Mouse (Mus musculus) heart, adult 2 months (tissue): ENCODE measurements at regions not wholly inside any gene's neighbourhood (a gene's known extent, or its start where the extent isn't known, plus 50 kb on each side); places are given as distances from the start of the nearest gene placed in this dataset.

Source experiments
- DNase-seq, 2 experiments: peaks; one replicate each; pipeline ENCODE4 v3.0.0; 2021
- H3K27ac ChIP-seq: fragments of 200-600 bp; 2 replicates; pipeline ENCODE4 v1.8.1; 2022
- H3K27me3 ChIP-seq: fragments of 200-500 bp; 2 replicates; pipeline ENCODE4 v1.6.1; 2012; ENCODE audit warnings: mild to moderate bottlenecking, low read length, inconsistent platforms, mixed read lengths; ENCODE audit not compliant: control insufficient read depth, insufficient read depth
- H3K36me3 ChIP-seq: fragments of 200-500 bp; 2 replicates; pipeline ENCODE4 v1.6.1; 2012; ENCODE audit warnings: low read length, inconsistent platforms; ENCODE audit not compliant: control insufficient read depth, insufficient read depth
- H3K4me1 ChIP-seq: fragments of 200-500 bp; 2 replicates; pipeline ENCODE4 v1.6.1; 2011; ENCODE audit warnings: low read length; ENCODE audit not compliant: control insufficient read depth, insufficient read depth
- H3K4me3 ChIP-seq: fragments of 200-600 bp; 2 replicates; pipeline ENCODE4 v1.8.1; 2022
- H3K79me2 ChIP-seq: fragments of 200-500 bp; replicated peaks from 2 replicates; pipeline ENCODE4 v1.6.1; 2012; ENCODE audit warnings: mild to moderate bottlenecking, inconsistent platforms, low read length, moderate library complexity, mixed read lengths; ENCODE audit not compliant: control insufficient read depth, insufficient read depth
- H3K9ac ChIP-seq: fragments of 200-500 bp; 2 replicates; pipeline ENCODE4 v1.6.1; 2012; ENCODE audit warnings: low read depth, mild to moderate bottlenecking, control low read depth, inconsistent platforms, low read length, mixed read lengths
- CTCF ChIP-seq: fragments of 200-600 bp; IDR thresholded peaks from 2 replicates; pipeline ENCODE4 v1.8.1; 2022; ENCODE audit warnings: antibody characterized with exemption, mild to moderate bottlenecking, moderate library complexity
- EP300 ChIP-seq: fragments of 200-500 bp; IDR thresholded peaks from 2 replicates; pipeline ENCODE4 v1.6.1; 2011; ENCODE audit warnings: low read depth, low read length, control low read depth; ENCODE audit not compliant: insufficient read depth
- POLR2A ChIP-seq: fragments of 200-500 bp; IDR thresholded peaks from 2 replicates; pipeline ENCODE4 v1.6.1; 2011; ENCODE audit warnings: mild to moderate bottlenecking, low read depth, low read length, control low read depth; ENCODE audit not compliant: insufficient read depth
- WGBS: fragments of 180-500 bp; shearing (Covaris S2); methylation state at CpG from one replicate; pipeline ENCODE4 v1.1.7; 2018; 5-methylcytosine and 5-hydroxymethylcytosine counted together
- intact Hi-C: fragments of 180-260 bp; cut with DNase I; formaldehyde crosslinking; loops from one replicate; pipeline ENCODE4 v1.15.1; 2025

GRCm38 (mm10) chr5:47608318-47608717 is 374.6 kb upstream of the Slit2 start:
- H3K4me3 ChIP-seq: no peak overlapping the region
- no peak overlapping the region for H3K27ac ChIP-seq
- H3K79me2 ChIP-seq: no peaks in the 10 kb centered on the region
- 36% methylated on average over 1 of the region's 1 CpGs for WGBS
- intact Hi-C loops: no loop called here
- H3K9ac ChIP-seq: no peak overlapping the region
- no peaks in the 10 kb centered on the region for H3K36me3 ChIP-seq
- TF ChIP-seq POLR2A (no peak), CTCF (no peak), EP300 (no peak)
- no peaks in the 10 kb centered on the region for H3K4me1 ChIP-seq
- DNase-seq: peak in 1 of 2 experiments; percentile 7
- H3K27me3 ChIP-seq: no peaks in the 10 kb centered on the region
